Mouse (Mus musculus) lung, embryonic 14.5 days (tissue): ENCODE results near the gene Gne. TPM values are rescaled to one million over a fixed set of nuclear protein-coding genes. Genes with fewer than 3 reads are reported as not detected.

ENCODE experiments used
- ATAC-seq: fragments of 200-750 bp; cut with Nextera tagmentation; 2 replicates; pipeline ENCODE4 v1.8.0; 2017; ENCODE audit warnings: mild to moderate bottlenecking, moderate TSS enrichment, moderate library complexity; ENCODE audit not compliant: insufficient read depth
- DNase-seq: peaks from one replicate; pipeline ENCODE4 v3.0.0-alpha.2; 2015
- H3K27ac ChIP-seq: fragments of 300-500 bp; sonication (generic); 2 replicates; pipeline ENCODE4 v1.5.1; 2014; ENCODE audit warnings: low read depth, mild to moderate bottlenecking, moderate library complexity
- H3K27me3 ChIP-seq: fragments of 300-500 bp; sonication (generic); 2 replicates; pipeline ENCODE4 v1.6.1; 2014; ENCODE audit warnings: low read length, control low read depth; ENCODE audit not compliant: insufficient read depth
- H3K36me3 ChIP-seq: fragments of 300-500 bp; sonication (generic); 2 replicates; pipeline ENCODE4 v1.6.1; 2014; ENCODE audit warnings: control low read depth; ENCODE audit not compliant: insufficient read depth
- H3K4me1 ChIP-seq: fragments of 300-500 bp; sonication (generic); 2 replicates; pipeline ENCODE4 v1.6.1; 2014; ENCODE audit warnings: antibody characterized with exemption, control low read depth; ENCODE audit not compliant: insufficient read depth
- H3K4me2 ChIP-seq: fragments of 300-500 bp; sonication (generic); 2 replicates; pipeline ENCODE4 v1.6.1; 2014; ENCODE audit warnings: mild to moderate bottlenecking
- H3K4me3 ChIP-seq: fragments of 300-500 bp; sonication (generic); 2 replicates; pipeline ENCODE4 v1.5.1; 2014; ENCODE audit warnings: low read depth, low read length
- H3K9ac ChIP-seq: fragments of 300-500 bp; sonication (generic); 2 replicates; pipeline ENCODE4 v1.6.1; 2014
- H3K9me3 ChIP-seq: fragments of 300-500 bp; sonication (generic); 2 replicates; pipeline ENCODE4 v1.6.1; 2016; ENCODE audit warnings: low read depth, low read length, control low read depth
- CTCF ChIP-seq: IDR thresholded peaks from 2 replicates; pipeline ENCODE4 v1.5.1; 2016; ENCODE audit warnings: antibody characterized with exemption, low read depth
- WGBS: fragments of 180-500 bp; shearing (Covaris S2); extraction: QIAGEN DNeasy Blood & Tissue Kit; methylation state at CpG from one replicate; pipeline ENCODE4 v1.1.7; 2014; 5-methylcytosine and 5-hydroxymethylcytosine counted together
- polyA plus RNA-seq: library from polyadenylated mRNA; unstranded; fragments of >200 nt; fragmentation: Nextera tagmentation; extraction: Ambion mirVana; gene quantifications from 2 replicates; pipeline ENCODE4 v1.2.1, GENCODE M21; 2014

Gne gene
- polyA plus RNA-seq, 1 experiment from 2014 or later, result 38.5 TPM

GRCm38 (mm10) chr4:44011799-44012198 is 72.2 kb downstream of the Gne start:
- peak overlapping the region; percentile 94 for H3K9ac ChIP-seq
- ATAC-seq (no peak), DNase-seq (no peak)
- H3K27me3 ChIP-seq, result no peaks in the 10 kb centered on the region
- H3K4me2 ChIP-seq, result peak overlapping the region; percentile 89
- 74% methylated on average over 3 of the region's 3 CpGs for WGBS
- H3K36me3 ChIP-seq, result peaks cover 5% of the 10 kb centered on the region; the same call in 1 of the 2 replicates
- no peak for TF ChIP-seq CTCF
- H3K4me1 ChIP-seq, result peaks cover 6% of the 10 kb centered on the region; the same call in 1 of the 2 replicates
- peak overlapping the region; percentile 67 for H3K27ac ChIP-seq
- H3K9me3 ChIP-seq, result no peaks in the 10 kb centered on the region
- peak overlapping the region; percentile 100 for H3K4me3 ChIP-seq

GRCm38 (mm10) chr4:44010893-44011292 is 73.1 kb downstream of the Gne start:
- peaks cover 5% of the 10 kb centered on the region; the same call in 1 of the 2 replicates for H3K36me3 ChIP-seq
- H3K27me3 ChIP-seq, result no peaks in the 10 kb centered on the region
- H3K4me1 ChIP-seq, result peaks cover 6% of the 10 kb centered on the region; the same call in 1 of the 2 replicates
- WGBS, result 47% methylated on average over 2 of the region's 2 CpGs
- TF ChIP-seq CTCF, result no peak
- ATAC-seq (no peak), DNase-seq (no peak)
- H3K27ac ChIP-seq, result no peak overlapping the region
- H3K9ac ChIP-seq, result no peak overlapping the region
- no peaks in the 10 kb centered on the region for H3K9me3 ChIP-seq
- H3K4me3 ChIP-seq, result no peak overlapping the region
- H3K4me2 ChIP-seq, result no peak overlapping the region

- no peaks in the 10 kb centered on the region for H3K27me3 ChIP-seq
Measured at GRCm38 (mm10) chr4:44010176-44010575, 73.8 kb downstream of the Gne start.

GRCm38 (mm10) chr4:44004623-44005409 is 79.2 kb downstream of the Gne start:
- Histone ChIP-seq H3K27ac (no peak overlapping the region), H3K9me3 (no peaks in the 10 kb centered on the region), H3K9ac (no peak overlapping the region), H3K36me3 (no peaks in the 10 kb centered on the region), H3K27me3 (no peaks in the 10 kb centered on the region), H3K4me3 (no peak overlapping the region), H3K4me1 (no peaks in the 10 kb centered on the region), H3K4me2 (no peak overlapping the region)
- DNase-seq, result no peak
- WGBS, result 61% methylated on average over 3 of the region's 3 CpGs
- no peak for ATAC-seq
- no peak for TF ChIP-seq CTCF

More at GRCm38 (mm10) chr4:44010176-44010575, 73.8 kb downstream of the Gne start:
- WGBS, result 85% methylated on average over 1 of the region's 1 CpGs
- H3K9me3 ChIP-seq, result no peaks in the 10 kb centered on the region
- no peak overlapping the region for H3K9ac ChIP-seq
- H3K36me3 ChIP-seq, result 0 out of 2 replicates have a peak, but pooled peaks cover 2% of the 10 kb centered on the region
- peaks cover 6% of the 10 kb centered on the region; the same call in 1 of the 2 replicates for H3K4me1 ChIP-seq
- no peak for TF ChIP-seq CTCF
- ATAC-seq (no peak), DNase-seq (no peak)
- H3K27ac ChIP-seq, result no peak overlapping the region
- H3K4me2 ChIP-seq, result no peak overlapping the region
- no peak overlapping the region for H3K4me3 ChIP-seq

GRCm38 (mm10) chr4:44004126-44004525 is 79.9 kb downstream of the Gne start, which contains the start of gene Clta:
TSS of gene Clta (plus strand) at chr4:44004452.
- ATAC-seq (peak; percentile 56; the same call in 1 of the 2 replicates), DNase-seq (no peak)
- H3K4me1 ChIP-seq, result no peaks in the 10 kb centered on the region
- H3K4me3 ChIP-seq, result no peak within 1 kb of the TSS
- WGBS, result 86% methylated on average over 5 of the region's 5 CpGs
- no peaks in the 10 kb centered on the region for H3K9me3 ChIP-seq
- H3K36me3 ChIP-seq, result no peaks in the 10 kb centered on the region
- no peak within 1 kb of the TSS for H3K9ac ChIP-seq
- no peak within 1 kb of the TSS for H3K27ac ChIP-seq
- H3K4me2 ChIP-seq, result no peak within 1 kb of the TSS; the same call in 1 of the 2 replicates
- no peak for TF ChIP-seq CTCF
- H3K27me3 ChIP-seq, result no peaks in the 10 kb centered on the region

GRCm38 (mm10) chr4:44003622-44004021 is 80.4 kb downstream of the Gne start:
- Histone ChIP-seq H3K9me3 (no peaks in the 10 kb centered on the region), H3K27ac (no peak overlapping the region), H3K36me3 (no peaks in the 10 kb centered on the region), H3K9ac (no peak overlapping the region), H3K27me3 (no peaks in the 10 kb centered on the region), H3K4me3 (no peak overlapping the region), H3K4me1 (no peaks in the 10 kb centered on the region), H3K4me2 (no peak overlapping the region; the same call in 1 of the 2 replicates)
- no peak for TF ChIP-seq CTCF
- no peak for DNase-seq
- no peak; the same call in 1 of the 2 replicates for ATAC-seq
- WGBS, result 56% methylated on average over 6 of the region's 6 CpGs

- Histone ChIP-seq H3K4me3 (no peak overlapping the region), H3K27me3 (no peaks in the 10 kb centered on the region), H3K9me3 (no peaks in the 10 kb centered on the region), H3K4me2 (no peak overlapping the region), H3K9ac (no peak overlapping the region), H3K27ac (no peak overlapping the region), H3K4me1 (no peaks in the 10 kb centered on the region), H3K36me3 (no peaks in the 10 kb centered on the region)
- no peak for TF ChIP-seq CTCF
- DNase-seq (no peak), ATAC-seq (no peak)
- 43% methylated on average over 2 of the region's 2 CpGs for WGBS
Measured at GRCm38 (mm10) chr4:43994342-43994741, 89.6 kb downstream of the Gne start.
